ENCODE assay signal across 8 mouse cellular contexts in the genomic region with DNA sequence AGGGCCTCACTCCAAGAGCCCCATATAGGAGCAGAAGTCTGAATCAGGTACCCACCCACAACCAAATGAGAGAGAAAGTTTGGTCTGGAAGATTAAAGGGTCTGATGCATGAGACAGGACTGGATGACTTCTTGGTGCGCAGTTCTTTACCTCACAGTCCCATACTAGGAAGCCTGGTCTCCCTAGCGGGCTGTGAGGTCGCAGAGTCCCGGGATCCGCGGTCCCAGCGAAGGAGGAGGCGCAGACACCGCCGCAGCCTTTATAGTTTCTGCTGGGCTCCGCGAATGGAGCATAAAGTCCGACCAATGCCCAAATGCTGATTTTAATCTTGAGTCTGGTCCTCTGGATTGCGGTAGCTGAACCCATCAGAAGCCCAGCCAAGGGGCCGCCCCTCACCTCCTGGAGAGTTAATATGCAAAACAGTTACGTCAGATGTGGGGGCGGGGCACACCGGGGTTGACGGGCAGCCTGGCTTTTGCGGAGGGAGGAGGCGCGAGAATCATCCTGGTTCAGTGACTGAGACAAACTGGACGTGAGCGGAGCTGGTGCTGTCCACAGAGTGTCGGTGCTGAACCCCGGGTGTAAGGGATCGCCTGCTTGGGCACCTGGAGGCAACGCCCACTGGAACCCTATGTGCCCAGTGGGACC. TPM values are rescaled to one million over a fixed set of nuclear protein-coding genes. Genes with fewer than 3 reads are reported as not detected.
A peak's percentile ranks its signal among the peaks of the same experiment; 100 is the strongest.
DNase-seq lines count a peak whose midpoint lies in the region; ATAC-seq lines count a peak whose summit lies in the region.

A gene (plus strand): TSS at position 211 of the 648 bp plus-strand sequence.

- no peak within 1 kb of the TSS for H3K27ac ChIP-seq in forebrain, embryonic 11.5 days (ENCODE audit: low read depth, low read length)
- H3K27ac ChIP-seq in hindbrain, embryonic 14.5 days: peak within 1 kb of the TSS; percentile 53

- no peaks in the 10 kb centered on the region for H3K36me3 ChIP-seq in forebrain, embryonic 11.5 days (ENCODE audit: control insufficient read depth, insufficient read depth, low read length)
- no peaks in the 10 kb centered on the region for H3K36me3 ChIP-seq in hindbrain, embryonic 14.5 days (replicated peaks; ENCODE audit: control insufficient read depth, insufficient read depth)
- no peaks in the 10 kb centered on the region for H3K36me3 ChIP-seq in megakaryocyte, embryonic 14.5 days (replicated peaks; ENCODE audit: low read length)

- H3K4me1 ChIP-seq in forebrain, embryonic 11.5 days (replicated peaks; ENCODE audit: control insufficient read depth, insufficient read depth, low read length): no peaks in the 10 kb centered on the region; the same call in 1 of the 2 replicates
- peaks cover 2% of the 10 kb centered on the region; the same call in 1 of the 2 replicates for H3K4me1 ChIP-seq in hindbrain, embryonic 14.5 days (replicated peaks; ENCODE audit: control insufficient read depth, insufficient read depth, low read length)
- H3K4me1 ChIP-seq in megakaryocyte, embryonic 14.5 days: peaks cover 6% of the 10 kb centered on the region; the same call in 1 of the 2 replicates

- no peaks in the 10 kb centered on the region for H3K9me3 ChIP-seq in forebrain, embryonic 11.5 days (ENCODE audit: control insufficient read depth, low read length)
- no peaks in the 10 kb centered on the region for H3K9me3 ChIP-seq in hindbrain, embryonic 14.5 days (ENCODE audit: control insufficient read depth, low read length)
- H3K9me3 ChIP-seq in megakaryocyte, embryonic 14.5 days: no peaks in the 10 kb centered on the region

- H3K27me3 ChIP-seq in forebrain, embryonic 11.5 days (ENCODE audit: control insufficient read depth, insufficient read depth, low read length): no peaks in the 10 kb centered on the region
- H3K27me3 ChIP-seq in hindbrain, embryonic 14.5 days (ENCODE audit: control insufficient read depth, insufficient read depth, low read length): no peaks in the 10 kb centered on the region
- no peaks in the 10 kb centered on the region for H3K27me3 ChIP-seq in megakaryocyte, embryonic 14.5 days (replicated peaks)

- DNase-seq in NIH3T3 (ENCODE audit: low read depth): peak; percentile 46
- peak; percentile 41 for DNase-seq in c-Kit-positive CD71-negative TER-119-negative erythroid progenitor cells, embryonic 14.5 days (ENCODE audit: low read depth)
- DNase-seq in forebrain, embryonic 11.5 days (ENCODE audit: low spot score): peak; percentile 94
- DNase-seq in hindbrain, embryonic 14.5 days (ENCODE audit: low spot score): peak; percentile 86
- peak; percentile 67 to 73 for DNase-seq in layer of hippocampus, postnatal 25 days (ENCODE audit: extremely low spot score in 1 of 2, low spot score in 1 of 2)
- DNase-seq in right cerebral cortex, postnatal 14 days: peak; percentile 77

- under 1% methylated on average over 28 of the region's 28 CpGs for WGBS in forebrain, embryonic 11.5 days
- WGBS in hindbrain, embryonic 14.5 days: under 1% methylated on average over 28 of the region's 28 CpGs

- peak within 1 kb of the TSS; percentile 57 for H3K4me2 ChIP-seq in forebrain, embryonic 11.5 days (ENCODE audit: low read depth, low read length, severe bottlenecking)
- H3K4me2 ChIP-seq in hindbrain, embryonic 14.5 days (replicated peaks): peak within 1 kb of the TSS; percentile 56

- H3K4me3 ChIP-seq in forebrain, embryonic 11.5 days (ENCODE audit: low read depth, low read length): peak within 1 kb of the TSS; percentile 35
- H3K4me3 ChIP-seq in hindbrain, embryonic 14.5 days (replicated peaks; ENCODE audit: low read length): peak within 1 kb of the TSS; percentile 57
- peak within 1 kb of the TSS; percentile 15 for H3K4me3 ChIP-seq in megakaryocyte, embryonic 14.5 days (replicated peaks)

- peak; percentile 94 for ATAC-seq in forebrain, embryonic 11.5 days (replicated peaks; ENCODE audit: low FRiP score)
- ATAC-seq in hindbrain, embryonic 14.5 days (ENCODE audit: low FRiP score): peak; percentile 94
- no peak for ATAC-seq in activated CD4-positive, CD25-positive, alpha-beta regulatory T cell, adult 4 months

- peak within 1 kb of the TSS; percentile 58 for H3K9ac ChIP-seq in forebrain, embryonic 11.5 days (ENCODE audit: low read length)
- H3K9ac ChIP-seq in hindbrain, embryonic 14.5 days: peak within 1 kb of the TSS; percentile 74

RNA-seq across cellular contexts. Expression of the gene that starts here (rescaled TPM):
- polyA plus RNA-seq in forebrain, embryonic 11.5 days (2014; fragmentation: Nextera tagmentation; extraction: Ambion mirVana): 10.7 and 13.6 TPM in 2 replicates
- 65.5 and 85.0 TPM in 2 replicates for polyA plus RNA-seq in hindbrain, embryonic 14.5 days (2014; fragmentation: Nextera tagmentation; extraction: Ambion mirVana)
- 10 to 100 TPM; 24.0 to 25.6 TPM for total RNA-seq in layer of hippocampus, postnatal 25 days (2021)
- not detected in 2 replicates for polyA plus RNA-seq in megakaryocyte, embryonic 14.5 days (2012; ENCODE audit: insufficient read depth, low replicate concordance)
- polyA plus RNA-seq in activated CD4-positive, CD25-positive, alpha-beta regulatory T cell, adult 4 months (2017; shearing (Covaris generic)): not detected

Comparison
In these comparisons a context has a peak if more than half of its experiments do, and no peak if none do; other contexts are left out.
1. RNA of the gene that starts here (polyA plus RNA-seq): 65.5 to 85.0 TPM in hindbrain, embryonic 14.5 days and 10.7 to 13.6 TPM in forebrain, embryonic 11.5 days; not detected in activated CD4-positive, CD25-positive, alpha-beta regulatory T cell, adult 4 months and not detected in megakaryocyte, embryonic 14.5 days; every median in the first group is over 10 times any median in the second.
2. DNase-seq: peak in every context shown above with its lines; median percentile 94 in forebrain, embryonic 11.5 days; 86 in hindbrain, embryonic 14.5 days; 77 in right cerebral cortex, postnatal 14 days; 70 in layer of hippocampus, postnatal 25 days; 46 in NIH3T3; 41 in c-Kit-positive CD71-negative TER-119-negative erythroid progenitor cells, embryonic 14.5 days.
3. Peak in every context shown above with its lines, with median percentiles within 50 percentile points of each other: H3K4me3 ChIP-seq.